Mouse (Mus musculus): Measurements from ENCODE around the gene Map3k19.

GRCm38 (mm10) chr1:127812929-127813328, 41.9 kb downstream of the Map3k19 start:
- no peak for TF ChIP-seq GATA1 (IDR thresholded peaks at IDR 0.05; ENCODE audit: low read length)
- TF ChIP-seq TAL1 (IDR thresholded peaks at IDR 0.05; ENCODE audit: low read length), result no peak

All from erythroblast, embryonic 14.5 days (primary cell).